Mouse (Mus musculus) embryonic facial prominence, embryonic 11.5 days (tissue): ENCODE measurements at regions not wholly inside any gene's neighbourhood (a gene's known extent, or its start where the extent isn't known, plus 50 kb on each side); places are given as distances from the start of the nearest gene placed in this dataset.
A peak's percentile ranks its signal among the peaks of the same experiment; 100 is the strongest.

ENCODE experiments used
- ATAC-seq: fragments of 200-750 bp; cut with Nextera tagmentation; replicated peaks from 2 replicates; pipeline ENCODE4 v1.8.0; 2017; ENCODE audit warnings: low read depth; ENCODE audit not compliant: insufficient number of reproducible peaks, low FRiP score, low TSS enrichment
- DNase-seq: peaks from one replicate; pipeline ENCODE4 v3.0.0-alpha.2; 2015; ENCODE audit warnings: low spot score
- H3K27ac ChIP-seq: fragments of 300-500 bp; sonication (generic); replicated peaks from 2 replicates; pipeline ENCODE4 v1.5.1; 2014; ENCODE audit warnings: mild to moderate bottlenecking, low read depth, low read length, control low read depth
- H3K27me3 ChIP-seq: fragments of 300-500 bp; sonication (generic); 2 replicates; pipeline ENCODE4 v1.6.1; 2014; ENCODE audit warnings: mild to moderate bottlenecking, low read length, moderate library complexity, mixed read lengths; ENCODE audit not compliant: control insufficient read depth, insufficient read depth
- H3K36me3 ChIP-seq: fragments of 300-500 bp; sonication (generic); replicated peaks from 2 replicates; pipeline ENCODE4 v1.6.1; 2014; ENCODE audit warnings: low read depth, mild to moderate bottlenecking, low read length, moderate library complexity, mixed read lengths; ENCODE audit not compliant: control insufficient read depth, insufficient read depth
- H3K4me1 ChIP-seq: fragments of 300-500 bp; sonication (generic); 2 replicates; pipeline ENCODE4 v1.6.1; 2014; ENCODE audit warnings: low read length, mixed read lengths; ENCODE audit not compliant: control insufficient read depth, insufficient read depth
- H3K4me2 ChIP-seq: fragments of 300-500 bp; sonication (generic); 2 replicates; pipeline ENCODE4 v1.6.1; 2014; ENCODE audit warnings: low read depth, mild to moderate bottlenecking, control low read depth, low read length, moderate library complexity
- H3K4me3 ChIP-seq: fragments of 300-500 bp; sonication (generic); 2 replicates; pipeline ENCODE4 v1.5.1; 2014; ENCODE audit warnings: low read depth, low read length, control low read depth
- H3K9ac ChIP-seq: fragments of 300-500 bp; sonication (generic); replicated peaks from 2 replicates; pipeline ENCODE4 v1.6.1; 2014; ENCODE audit warnings: mild to moderate bottlenecking, control low read depth, low read length
- H3K9me3 ChIP-seq: fragments of 300-500 bp; sonication (generic); replicated peaks from 2 replicates; pipeline ENCODE4 v1.6.1; 2016; ENCODE audit warnings: mild to moderate bottlenecking, low read length, inconsistent platforms, mixed read lengths; ENCODE audit not compliant: control insufficient read depth
- WGBS: fragments of 180-500 bp; shearing (Covaris S2); extraction: QIAGEN DNeasy Blood & Tissue Kit; methylation state at CpG from one replicate; pipeline ENCODE4 v1.1.7; 2014; 5-methylcytosine and 5-hydroxymethylcytosine counted together

DNA sequence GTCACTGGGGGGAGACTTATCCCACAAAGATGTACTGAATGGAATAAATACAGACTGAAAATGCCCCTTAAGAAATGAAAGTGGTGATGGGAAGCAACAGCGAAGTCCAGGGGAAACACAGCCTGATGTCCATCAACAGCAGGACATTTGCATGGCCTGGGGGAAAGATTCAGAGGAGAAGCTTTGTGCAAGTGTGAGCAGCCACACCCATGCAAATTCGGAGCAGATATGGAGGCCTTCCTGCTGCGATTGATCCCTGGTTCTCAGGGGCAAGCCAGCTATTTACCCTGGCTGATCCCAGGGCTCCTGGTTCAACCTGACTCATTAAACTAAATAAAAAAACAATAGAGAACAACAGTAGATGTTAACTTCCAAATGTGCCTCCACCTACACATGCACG is 275.7 kb upstream of the Tgfbr2 start:
- 82% methylated on average over 4 of the region's 4 CpGs for WGBS
- Histone ChIP-seq H3K9ac (no peak overlapping the region), H3K27me3 (no peaks in the 10 kb centered on the region), H3K36me3 (no peaks in the 10 kb centered on the region), H3K4me3 (no peak overlapping the region), H3K27ac (no peak overlapping the region), H3K4me2 (no peak overlapping the region), H3K4me1 (no peaks in the 10 kb centered on the region), H3K9me3 (no peaks in the 10 kb centered on the region)
- ATAC-seq (no peak), DNase-seq (no peak)

GRCm38 (mm10) chr9:116447734-116448133 is 272.6 kb upstream of the Tgfbr2 start:
- Histone ChIP-seq H3K4me3 (no peak overlapping the region), H3K9me3 (no peaks in the 10 kb centered on the region)
- 82% methylated on average over 6 of the region's 6 CpGs for WGBS

DNA sequence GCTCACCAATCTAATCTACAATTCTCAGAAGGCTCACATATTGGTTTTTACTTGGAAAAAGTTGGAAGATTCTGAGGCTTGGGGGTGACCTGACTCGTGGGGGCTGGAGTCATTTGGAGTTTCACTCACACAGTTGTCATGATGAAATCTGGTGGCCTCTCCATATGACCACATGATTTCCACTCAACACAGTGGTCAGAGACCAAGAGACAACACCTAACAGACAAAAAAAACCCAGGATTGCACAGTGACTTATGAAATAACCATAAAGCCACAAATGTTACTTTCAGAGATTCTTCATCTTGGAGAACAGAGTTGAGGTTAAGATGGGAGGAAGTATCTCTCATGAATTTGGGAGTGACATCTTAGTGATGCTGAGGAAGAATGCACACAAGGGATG is 263.4 kb upstream of the Tgfbr2 start:
- H3K4me3 ChIP-seq = no peak overlapping the region
- no peaks in the 10 kb centered on the region for H3K27me3 ChIP-seq
- H3K9ac ChIP-seq = no peak overlapping the region
- no peak for DNase-seq
- no peaks in the 10 kb centered on the region for H3K36me3 ChIP-seq
- WGBS = 60% methylated on average over 1 of the region's 1 CpGs
- ATAC-seq = no peak
- H3K4me2 ChIP-seq = no peak overlapping the region
- no peak overlapping the region for H3K27ac ChIP-seq
- no peaks in the 10 kb centered on the region for H3K9me3 ChIP-seq
- H3K4me1 ChIP-seq = no peaks in the 10 kb centered on the region

More at GRCm38 (mm10) chr9:116447734-116448133, 272.6 kb upstream of the Tgfbr2 start:
- H3K27ac ChIP-seq = no peak overlapping the region
- ATAC-seq (no peak), DNase-seq (no peak)
- no peaks in the 10 kb centered on the region for H3K36me3 ChIP-seq
- H3K9ac ChIP-seq = no peak overlapping the region
- H3K4me1 ChIP-seq = no peaks in the 10 kb centered on the region
- no peaks in the 10 kb centered on the region for H3K27me3 ChIP-seq
- no peak overlapping the region for H3K4me2 ChIP-seq

GRCm38 (mm10) chr9:116434414-116434813 is 259.3 kb upstream of the Tgfbr2 start:
- DNase-seq (no peak), ATAC-seq (no peak)
- no peak overlapping the region for H3K27ac ChIP-seq
- H3K9me3 ChIP-seq = no peaks in the 10 kb centered on the region
- H3K4me3 ChIP-seq = no peak overlapping the region
- no peaks in the 10 kb centered on the region for H3K36me3 ChIP-seq
- 71% methylated on average over 1 of the region's 1 CpGs for WGBS
- no peak overlapping the region for H3K4me2 ChIP-seq
- no peaks in the 10 kb centered on the region for H3K27me3 ChIP-seq
- no peak overlapping the region for H3K9ac ChIP-seq
- H3K4me1 ChIP-seq = no peaks in the 10 kb centered on the region

DNA sequence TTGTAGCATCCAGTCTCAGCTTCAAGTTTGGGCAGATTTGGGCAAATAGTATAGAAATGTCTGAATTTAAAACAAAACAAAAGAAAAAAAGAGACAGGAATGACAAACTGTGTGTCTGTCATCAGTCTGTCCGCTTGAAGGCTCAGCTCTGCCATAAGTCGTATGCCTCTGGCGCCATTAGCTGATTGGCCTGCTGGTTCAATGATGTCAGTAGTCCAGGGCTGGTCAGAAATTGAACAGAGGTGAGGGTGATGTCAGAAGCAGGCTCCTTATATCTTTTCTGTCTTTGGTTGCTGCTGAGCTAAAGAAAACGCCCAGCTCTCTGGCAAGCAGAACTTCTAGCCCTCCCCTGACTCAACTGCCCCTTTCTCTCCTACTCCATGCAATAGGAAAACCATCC is 253.9 kb upstream of the Tgfbr2 start:
- H3K27me3 ChIP-seq = no peaks in the 10 kb centered on the region
- 89% methylated on average over 4 of the region's 4 CpGs for WGBS
- ATAC-seq (no peak), DNase-seq (no peak)
- H3K9me3 ChIP-seq = no peaks in the 10 kb centered on the region
- H3K4me1 ChIP-seq = no peaks in the 10 kb centered on the region
- H3K9ac ChIP-seq = no peak overlapping the region
- H3K36me3 ChIP-seq = no peaks in the 10 kb centered on the region
- no peak overlapping the region for H3K4me3 ChIP-seq
- peak overlapping the region; percentile 42; the same call in 1 of the 2 replicates for H3K27ac ChIP-seq
- H3K4me2 ChIP-seq = no peak overlapping the region

DNA sequence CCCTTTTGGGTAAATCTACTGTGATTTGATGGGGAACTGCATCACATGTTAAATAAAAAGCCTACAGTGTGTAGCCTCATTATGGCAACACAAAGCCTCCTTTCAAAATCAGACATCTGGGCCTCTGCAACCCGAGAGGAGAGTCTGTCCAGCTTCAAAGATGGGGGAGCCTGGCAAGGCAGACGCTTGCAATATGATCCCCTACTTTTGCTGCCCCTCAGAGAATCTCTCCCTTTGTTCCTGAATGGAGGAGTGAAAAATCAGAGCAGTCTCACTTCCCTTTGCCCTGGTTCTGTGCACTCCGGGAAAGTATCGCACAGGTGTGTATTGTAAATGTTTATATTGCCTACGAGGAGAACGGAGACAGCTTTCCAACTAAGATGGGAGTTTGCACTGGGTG is 253.3 kb upstream of the Tgfbr2 start:
- Histone ChIP-seq H3K9me3 (no peaks in the 10 kb centered on the region), H3K27me3 (no peaks in the 10 kb centered on the region), H3K9ac (no peak overlapping the region), H3K4me2 (no peak overlapping the region), H3K4me1 (no peaks in the 10 kb centered on the region), H3K27ac (peak overlapping the region; percentile 42), H3K36me3 (no peaks in the 10 kb centered on the region), H3K4me3 (no peak overlapping the region)
- ATAC-seq = peak; percentile 76
- WGBS = 19% methylated on average over 6 of the region's 6 CpGs
- DNase-seq = peak; percentile 72

DNA sequence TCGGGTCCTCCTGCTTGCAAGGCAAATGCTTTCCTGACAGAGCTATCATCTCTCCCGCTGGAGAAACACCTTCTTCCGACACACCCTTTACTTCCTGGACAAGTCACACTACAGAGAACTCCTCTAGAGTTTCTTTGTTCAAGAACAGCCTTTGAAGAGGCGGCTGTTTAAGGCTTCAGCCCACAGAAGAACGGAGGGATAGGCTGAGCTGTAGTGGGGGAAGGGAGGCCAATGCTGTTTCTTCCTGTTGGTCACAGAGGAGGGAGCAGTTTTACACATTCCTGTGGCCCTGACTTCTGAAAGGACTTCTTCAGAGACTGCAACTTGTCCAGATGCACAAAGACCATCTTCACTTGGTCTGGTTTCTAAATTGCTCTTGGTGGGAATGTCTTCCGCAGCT is 252.1 kb upstream of the Tgfbr2 start:
- H3K4me2 ChIP-seq = no peak overlapping the region
- DNase-seq (no peak), ATAC-seq (no peak)
- WGBS = 51% methylated on average over 6 of the region's 6 CpGs
- H3K27me3 ChIP-seq = no peaks in the 10 kb centered on the region
- H3K27ac ChIP-seq = no peak overlapping the region
- no peak overlapping the region for H3K4me3 ChIP-seq
- no peaks in the 10 kb centered on the region for H3K4me1 ChIP-seq
- H3K9me3 ChIP-seq = no peaks in the 10 kb centered on the region
- H3K9ac ChIP-seq = no peak overlapping the region
- no peaks in the 10 kb centered on the region for H3K36me3 ChIP-seq

GRCm38 (mm10) chr9:116426269-116426999 is 251.3 kb upstream of the Tgfbr2 start:
- no peaks in the 10 kb centered on the region for H3K27me3 ChIP-seq
- ATAC-seq (no peak), DNase-seq (peak; percentile 93)
- no peaks in the 10 kb centered on the region for H3K9me3 ChIP-seq
- no peak overlapping the region for H3K9ac ChIP-seq
- H3K4me1 ChIP-seq = no peaks in the 10 kb centered on the region
- WGBS = 51% methylated on average over 19 of the region's 19 CpGs
- no peak overlapping the region for H3K27ac ChIP-seq
- no peaks in the 10 kb centered on the region for H3K36me3 ChIP-seq
- no peak overlapping the region for H3K4me2 ChIP-seq
- H3K4me3 ChIP-seq = no peak overlapping the region
